Mouse (Mus musculus) ES-E14 (cell line): Measurements from ENCODE around the gene Safb2. TPM values are rescaled to one million over a fixed set of nuclear protein-coding genes. Genes with fewer than 3 reads are reported as not detected.

ENCODE experiments used
- DNase-seq: peaks from one replicate; pipeline ENCODE4 v3.0.0-alpha.2; 2013; ENCODE audit warnings: low read depth, low spot score
- H3K27ac ChIP-seq: 2 replicates; pipeline ENCODE4 v1.5.1; 2012; ENCODE audit warnings: low read depth, mild to moderate bottlenecking, low read length, moderate library complexity, mixed read lengths; ENCODE audit not compliant: poor library complexity, insufficient read depth, severe bottlenecking
- H3K36me3 ChIP-seq: 2 replicates; pipeline ENCODE4 v1.6.1; 2012; ENCODE audit warnings: mild to moderate bottlenecking, low read length, moderate library complexity, mixed read lengths; ENCODE audit not compliant: control insufficient read depth, poor library complexity, insufficient read depth, severe bottlenecking
- H3K4me1 ChIP-seq, 2 experiments: fragments of 150-350 bp in 1 of 2; sonication (generic) in 1 of 2; 2 replicates each; pipeline ENCODE4 v1.6.1; 2012; ENCODE audit warnings: low read length in 2 of 2, mild to moderate bottlenecking in 1 of 2, mixed read lengths in 1 of 2; ENCODE audit not compliant: control insufficient read depth in 2 of 2, insufficient read depth in 2 of 2, poor library complexity in 1 of 2
- H3K4me3 ChIP-seq, 2 experiments: fragments of 150-350 bp in 1 of 2; sonication (generic) in 1 of 2; 2 replicates each; pipeline ENCODE4 v1.5.1; 2012; ENCODE audit warnings: low read length in 2 of 2, low read depth in 1 of 2, mild to moderate bottlenecking in 1 of 2, mixed read lengths in 1 of 2; ENCODE audit not compliant: insufficient read depth in 1 of 2, poor library complexity in 1 of 2, severe bottlenecking in 1 of 2
- H3K9ac ChIP-seq: 2 replicates; pipeline ENCODE4 v1.6.1; 2012; ENCODE audit warnings: low read depth, mild to moderate bottlenecking, low read length, mixed read lengths; ENCODE audit not compliant: poor library complexity, insufficient read depth, severe bottlenecking
- H3K9me3 ChIP-seq: fragments of 150-350 bp; sonication (generic); 2 replicates; pipeline ENCODE4 v1.6.1; 2012; ENCODE audit warnings: low read depth, mild to moderate bottlenecking, low read length; ENCODE audit not compliant: control insufficient read depth, insufficient read depth
- CHD2 ChIP-seq: IDR thresholded peaks from 2 replicates; pipeline ENCODE4 v1.6.1; 2014; ENCODE audit warnings: mild to moderate bottlenecking, low read depth, low read length, inconsistent platforms
- HCFC1 ChIP-seq: IDR thresholded peaks from 2 replicates; pipeline ENCODE4 v1.6.1; 2012; ENCODE audit warnings: low read length, inconsistent platforms, borderline replicate concordance; ENCODE audit not compliant: insufficient read depth
- MAFK ChIP-seq: IDR thresholded peaks from 2 replicates; pipeline ENCODE4 v1.6.1; 2014; ENCODE audit warnings: mild to moderate bottlenecking, low read depth, low read length, inconsistent platforms; ENCODE audit not compliant: insufficient read depth
- ZC3H11A ChIP-seq: IDR thresholded peaks from 2 replicates; pipeline ENCODE4 v1.6.1; 2012; ENCODE audit warnings: low read depth, mild to moderate bottlenecking, inconsistent platforms, low read length, borderline replicate concordance
- ZNF384 ChIP-seq: IDR thresholded peaks from 2 replicates; pipeline ENCODE4 v1.6.1; 2012; ENCODE audit warnings: low read depth, low read length, inconsistent platforms
- in situ Hi-C, 2 experiments: fragments of 600-800 bp; cut with MboI; formaldehyde crosslinking; loops; one replicate each; pipeline ENCODE4 v1.15.1; 2025; ENCODE audit warnings: low sequenced_read_pairs in 2 of 2, inconsistent platforms in 1 of 2; ENCODE audit not compliant: unreplicated experiment in 2 of 2
- total RNA-seq: library from RNA; depleted of rRNA; stranded (reverse); fragments of 300-350 nt; gene quantifications from 2 replicates; pipeline ENCODE4 v1.2.3, GENCODE M21; 2012

The Safb2 gene
- total RNA-seq, 1 experiment: 113 TPM

- Histone ChIP-seq H3K4me3 (no peak overlapping the region), H3K27ac (no peak overlapping the region), H3K9me3 (no peaks in the 10 kb centered on the region), H3K9ac (no peak overlapping the region), H3K4me1 (peaks cover 0 to 2% of the 10 kb centered on the region in 2 experiments; a peak in 2 of 4 replicates), H3K36me3 (no peaks in the 10 kb centered on the region)
- in situ Hi-C loops: no loop called here
- TF ChIP-seq ZNF384: no peak
- peak; percentile 62; the same call in 1 of the 2 replicates for TF ChIP-seq HCFC1
- no peak for TF ChIP-seq MAFK
- no peak for TF ChIP-seq CHD2
- DNase-seq: no peak
Observed at GRCm38 (mm10) chr17:56545945-56546344, 38.4 kb downstream of the Safb2 start.

DNA sequence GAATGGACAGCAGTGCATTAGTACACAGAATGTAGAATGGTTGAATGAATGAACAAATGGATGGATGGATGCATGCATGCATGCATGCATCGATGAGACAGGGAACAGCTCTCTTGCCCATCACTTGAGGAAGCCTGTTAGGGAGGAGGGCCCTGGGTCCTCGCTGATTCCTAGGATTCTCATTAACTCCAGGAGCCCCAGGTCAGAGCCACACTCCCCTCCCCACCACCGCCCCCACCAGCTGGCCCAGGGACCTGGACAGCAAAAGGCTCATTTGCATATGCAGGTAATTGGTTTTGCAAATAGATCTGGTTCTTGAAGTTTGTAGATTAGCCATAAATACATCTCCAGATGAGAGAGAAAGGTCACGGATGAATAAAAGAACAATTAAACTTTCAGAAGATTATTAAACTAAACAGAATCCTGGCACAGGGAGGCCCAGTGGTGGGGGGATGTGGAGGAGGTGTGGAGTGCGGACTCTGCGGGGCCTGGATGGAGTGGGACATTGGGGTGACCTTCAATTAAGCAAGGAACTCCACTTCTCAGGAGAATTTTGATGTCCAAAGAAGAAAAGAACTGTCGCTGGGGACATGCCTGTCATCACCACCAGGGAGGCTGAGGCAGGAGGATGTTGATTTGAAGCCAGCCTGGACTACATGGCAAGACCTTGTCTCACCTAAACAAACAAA lies 39.5 kb downstream of the Safb2 start:
- TF ChIP-seq ZNF384: no peak
- H3K9ac ChIP-seq: no peak overlapping the region
- no peak for DNase-seq
- no peaks in the 10 kb centered on the region for H3K36me3 ChIP-seq
- no peaks in the 10 kb centered on the region for H3K9me3 ChIP-seq
- H3K4me1 ChIP-seq: no peaks in the 10 kb centered on the region; a peak in 1 of 4 replicates
- no peak overlapping the region for H3K4me3 ChIP-seq
- H3K27ac ChIP-seq: no peak overlapping the region
- in situ Hi-C loops: no loop called here

GRCm38 (mm10) chr17:56543684-56544224 lies 40.6 kb downstream of the Safb2 start:
- Histone ChIP-seq H3K4me1 (no peaks in the 10 kb centered on the region; a peak in 1 of 4 replicates), H3K36me3 (no peaks in the 10 kb centered on the region), H3K9me3 (no peaks in the 10 kb centered on the region), H3K27ac (no peak overlapping the region), H3K4me3 (no peak overlapping the region), H3K9ac (no peak overlapping the region)
- in situ Hi-C loops: no loop called here
- TF ChIP-seq HCFC1 (no peak), ZNF384 (no peak)
- DNase-seq: no peak

- Histone ChIP-seq H3K36me3 (no peaks in the 10 kb centered on the region), H3K9ac (no peak overlapping the region), H3K9me3 (no peaks in the 10 kb centered on the region), H3K27ac (no peak overlapping the region), H3K4me1 (no peaks in the 10 kb centered on the region; a peak in 1 of 4 replicates), H3K4me3 (no peak overlapping the region)
- in situ Hi-C loops: no loop called here
- no peak for DNase-seq
- no peak for TF ChIP-seq MAFK
- TF ChIP-seq HCFC1: no peak
- no peak for TF ChIP-seq ZC3H11A
- TF ChIP-seq CHD2: no peak
- no peak for TF ChIP-seq ZNF384
Observed at GRCm38 (mm10) chr17:56542736-56543135, 41.6 kb downstream of the Safb2 start.

- Histone ChIP-seq H3K36me3 (no peaks in the 10 kb centered on the region), H3K27ac (no peak overlapping the region), H3K4me3 (no peak overlapping the region), H3K9me3 (no peaks in the 10 kb centered on the region), H3K9ac (no peak overlapping the region), H3K4me1 (no peaks in the 10 kb centered on the region; a peak in 1 of 4 replicates)
- DNase-seq: peak; percentile 40
- no peak for TF ChIP-seq HCFC1
- in situ Hi-C loops: no loop called here
Observed at GRCm38 (mm10) chr17:56540562-56540975, 43.8 kb downstream of the Safb2 start.
